Mouse (Mus musculus) cerebellum, adult 18-20 months (tissue): ENCODE results near the gene Bsdc1.
A peak's percentile ranks its signal among the peaks of the same experiment; 100 is the strongest.
"Not testable (repeated sequence)": the region's sequence is repeated elsewhere in the genome, so short reads cannot be mapped to it uniquely, and the experiment has no call there.

ENCODE experiments used
- DNase-seq, 2 experiments: peaks; one replicate each; pipeline ENCODE4 v3.0.0; 2021

Bsdc1 gene

DNA sequence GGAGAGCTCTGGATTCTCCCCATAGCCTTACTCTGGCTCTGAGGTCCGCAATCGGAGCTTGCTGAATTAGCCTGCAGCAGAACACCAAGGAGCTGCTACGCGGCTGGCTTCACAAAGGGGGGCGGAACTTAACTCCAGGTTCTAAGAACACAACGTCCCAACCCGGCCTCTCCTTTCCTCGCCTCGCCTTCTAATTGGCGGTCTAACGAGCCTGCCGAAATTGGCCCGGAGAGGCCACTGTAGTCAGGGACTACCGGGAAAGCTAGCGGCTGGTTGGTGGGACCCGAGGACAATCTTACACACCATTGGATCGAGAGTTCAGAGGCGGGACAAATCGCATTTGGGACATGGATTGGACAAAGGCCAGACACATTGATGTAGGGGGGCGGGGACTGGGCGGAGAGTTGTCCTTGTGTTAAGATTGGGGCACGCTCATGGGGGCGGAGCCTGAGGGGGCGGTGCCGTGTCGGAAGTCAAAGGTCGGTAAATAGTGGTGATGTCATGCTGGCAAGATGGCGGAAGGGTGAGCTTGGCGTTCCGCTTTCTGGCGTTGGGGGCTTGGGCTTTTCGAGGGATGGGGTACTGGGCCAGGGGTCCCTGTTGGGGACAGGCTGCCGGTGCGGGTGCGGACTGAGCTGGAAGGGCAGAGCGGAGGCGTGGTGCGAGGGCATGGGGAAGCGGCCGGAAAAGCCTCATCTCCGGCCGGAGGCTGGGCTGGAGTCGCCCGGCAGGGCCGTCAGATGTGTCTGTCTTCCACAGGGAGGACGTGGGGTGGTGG, at the start of gene Bsdc1:
Gene Bsdc1 (plus strand): TSS at position 399 of the 778 bp plus-strand sequence.
- DNase-seq: peak; percentile 100

- no peak for DNase-seq
Measured at GRCm38 (mm10) chr4:129415892-129416291, 45.5 kb upstream of the Bsdc1 start.

DNA sequence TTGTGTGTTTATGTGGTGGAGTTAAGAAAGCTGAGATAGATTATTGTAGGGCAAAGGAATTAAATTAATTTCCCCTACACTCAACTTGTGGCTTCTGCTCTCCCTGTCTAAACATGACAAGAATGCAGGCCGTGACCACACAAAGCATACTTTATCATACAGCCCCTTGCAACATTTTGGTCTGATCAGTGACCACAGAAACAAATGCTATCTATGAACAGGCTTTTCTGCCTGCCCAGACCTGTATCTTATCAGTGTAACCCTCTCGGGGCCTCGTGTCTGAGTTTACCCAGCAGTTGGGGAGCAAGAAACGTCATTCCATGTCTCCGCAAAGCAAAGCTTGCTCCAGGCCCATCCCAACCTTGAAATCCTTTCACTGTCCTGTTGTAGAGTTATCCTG, 44.9 kb upstream of the Bsdc1 start:
- DNase-seq: no peak

DNA sequence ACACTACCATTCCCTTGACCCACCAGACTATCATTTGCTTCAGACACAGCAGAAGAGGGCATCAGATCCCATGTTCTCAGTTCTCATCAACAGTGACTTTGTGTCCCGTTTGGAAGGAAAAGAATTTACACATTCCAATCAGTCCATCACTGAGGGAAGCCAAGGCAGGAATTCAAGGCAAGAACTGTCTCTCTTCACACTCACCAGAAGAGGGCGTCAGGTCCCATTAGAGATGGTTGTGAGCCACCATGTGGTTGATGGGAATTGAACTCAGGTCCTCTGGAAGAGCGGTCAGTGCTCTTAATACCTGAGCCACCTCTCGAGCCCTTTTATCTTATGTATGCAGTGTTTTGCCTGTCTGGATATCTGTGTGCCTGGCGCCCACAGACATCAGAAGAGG, 43.1 kb upstream of the Bsdc1 start:
- DNase-seq: no peak

- peak; percentile 75 to 88 for DNase-seq
Measured at GRCm38 (mm10) chr4:129440340-129441063, 20.9 kb upstream of the Bsdc1 start, which contains the start of gene Zbtb8b. Zbtb8b (minus strand) TSS chr4:129440853.

DNA sequence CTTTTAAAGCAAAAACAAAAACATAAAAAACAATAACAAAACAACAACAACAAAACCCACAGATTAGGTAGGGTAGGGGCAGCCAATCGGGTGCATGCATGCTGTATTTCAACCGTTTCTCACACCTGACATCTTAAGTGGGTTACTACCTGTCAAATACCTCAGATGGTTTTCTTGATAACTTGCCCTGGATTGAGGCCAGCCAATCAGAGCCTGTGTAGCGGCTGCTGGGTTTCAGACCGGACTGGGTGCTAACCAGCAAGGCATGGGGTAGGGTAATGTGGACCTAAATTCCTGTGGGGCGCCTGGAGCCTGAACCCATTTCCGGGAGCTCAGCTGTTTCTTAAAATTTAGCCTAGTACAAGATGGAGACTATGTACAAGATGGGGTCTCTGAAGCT, 20.2 kb upstream of the Bsdc1 start:
- DNase-seq: no peak

DNA sequence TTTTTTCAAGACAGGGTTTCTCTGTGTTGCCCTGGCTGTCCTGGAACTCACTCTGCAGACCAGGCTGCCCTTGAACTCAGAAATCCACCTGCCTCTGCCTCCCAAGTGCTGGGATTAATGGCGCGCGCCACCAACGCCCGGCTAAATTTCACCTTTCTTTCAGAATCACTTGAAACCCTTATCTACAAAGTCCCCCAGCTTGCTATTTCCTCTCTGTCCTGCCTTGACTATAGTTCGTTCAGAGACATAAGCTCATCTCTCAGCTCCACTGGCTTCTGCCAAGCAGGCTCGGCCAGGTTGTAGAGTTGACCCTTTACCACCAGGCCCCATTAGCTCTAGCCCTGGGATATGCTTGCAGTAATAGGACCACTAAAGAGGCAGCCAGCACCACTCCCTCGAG, 14.0 kb upstream of the Bsdc1 start:
- no peak for DNase-seq

GRCm38 (mm10) chr4:129447778-129448563, 13.4 kb upstream of the Bsdc1 start:
- no peak for DNase-seq

- DNase-seq: no peak
Measured at GRCm38 (mm10) chr4:129448713-129449112, 12.7 kb upstream of the Bsdc1 start.

- DNase-seq: no peak
Measured at GRCm38 (mm10) chr4:129450851-129451250, 10.5 kb upstream of the Bsdc1 start.

DNA sequence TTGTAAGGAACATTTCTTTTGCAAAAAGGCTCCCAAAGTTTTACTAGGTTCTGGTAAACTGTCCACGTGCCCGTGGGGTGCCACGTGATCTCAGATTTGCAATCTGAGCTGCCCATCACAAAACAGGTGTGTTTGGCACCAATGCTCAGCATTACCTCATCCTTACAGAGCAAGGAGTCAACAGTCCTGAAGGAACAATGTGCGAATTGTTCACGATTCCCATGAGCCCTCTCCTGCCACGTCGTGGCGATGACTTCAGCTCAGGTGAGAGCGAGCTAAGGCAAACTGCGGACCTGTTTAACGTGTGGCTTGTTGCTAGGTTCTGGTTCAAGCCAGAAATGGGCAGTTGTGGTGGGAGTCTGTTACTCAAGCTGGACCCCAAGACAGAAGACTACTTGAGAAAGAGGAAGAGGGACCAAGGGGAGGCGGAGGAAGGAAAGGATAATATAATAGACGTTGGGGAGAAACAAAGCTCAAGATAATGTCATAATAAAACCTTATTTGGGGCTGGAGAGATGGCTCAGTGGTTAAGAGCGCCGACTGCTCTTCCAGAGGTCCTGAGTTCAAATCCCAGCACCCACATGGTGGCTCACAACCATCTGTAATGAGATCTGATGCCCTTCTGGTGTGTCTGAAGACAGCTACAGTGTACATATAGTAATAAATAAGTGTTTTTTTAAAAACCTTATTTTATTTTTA, 9.8 kb upstream of the Bsdc1 start:
- no peak for DNase-seq

DNA sequence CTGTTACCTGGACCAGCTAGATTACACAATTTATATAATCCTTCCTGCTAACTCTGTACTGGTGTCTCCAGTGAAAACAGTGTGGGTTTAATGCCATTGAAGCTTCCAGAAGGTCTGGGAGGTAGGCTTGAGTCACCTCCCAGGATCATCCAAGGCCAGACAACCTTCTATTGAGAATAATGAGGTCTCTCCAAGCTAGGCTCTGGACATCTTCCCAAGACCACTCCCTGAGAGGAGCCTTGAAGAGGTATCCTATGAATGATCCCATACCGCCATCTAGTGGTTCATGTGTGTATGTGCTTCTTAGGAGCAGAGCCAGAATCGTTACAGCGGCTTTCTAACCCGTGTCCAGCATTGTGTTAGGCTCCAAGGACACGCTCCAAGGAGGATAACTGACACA, 6.1 kb upstream of the Bsdc1 start:
- peak; percentile 69 to 77 for DNase-seq

GRCm38 (mm10) chr4:129456126-129456525, 5.3 kb upstream of the Bsdc1 start:
- no peak for DNase-seq

DNA sequence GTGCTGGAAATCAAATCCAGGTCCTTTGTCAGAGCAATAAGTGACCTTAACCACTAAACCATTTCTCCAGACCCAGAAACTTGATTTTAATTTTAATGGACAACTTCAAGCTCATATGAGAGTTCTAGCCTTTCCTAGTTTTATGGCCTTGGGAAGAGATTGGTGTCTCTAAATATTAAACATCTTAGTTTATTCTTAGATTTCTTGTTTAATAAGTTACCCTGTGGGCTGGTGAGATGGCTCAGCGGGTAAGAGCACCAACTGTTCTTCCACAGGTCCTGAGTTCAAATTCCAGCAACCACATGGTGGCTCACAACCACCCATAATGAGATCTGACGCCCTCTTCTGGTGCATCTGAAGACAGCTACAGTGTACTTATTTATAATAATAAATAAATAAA, 4.1 kb upstream of the Bsdc1 start:
- not testable (repeated sequence) for DNase-seq

DNA sequence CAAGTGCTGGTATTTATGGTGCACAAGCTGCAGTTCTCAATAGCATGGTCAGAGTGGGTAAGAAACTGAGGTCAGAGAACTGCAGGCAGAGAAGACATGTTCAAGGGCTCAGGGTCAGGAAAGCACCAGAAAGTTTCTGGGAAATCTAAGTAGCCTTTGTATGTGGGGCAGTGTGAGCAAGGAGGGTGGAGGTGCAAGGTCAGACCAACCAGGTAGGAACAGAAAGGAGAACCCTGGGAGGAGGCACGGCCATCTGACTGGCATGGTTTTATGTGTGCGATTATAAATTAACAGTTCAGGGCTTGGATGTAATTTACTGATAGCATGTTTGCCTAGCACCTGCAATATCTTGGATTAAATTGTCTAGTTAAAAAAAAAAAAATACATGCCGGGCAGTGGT, 1.7 kb upstream of the Bsdc1 start:
- no peak for DNase-seq

DNA sequence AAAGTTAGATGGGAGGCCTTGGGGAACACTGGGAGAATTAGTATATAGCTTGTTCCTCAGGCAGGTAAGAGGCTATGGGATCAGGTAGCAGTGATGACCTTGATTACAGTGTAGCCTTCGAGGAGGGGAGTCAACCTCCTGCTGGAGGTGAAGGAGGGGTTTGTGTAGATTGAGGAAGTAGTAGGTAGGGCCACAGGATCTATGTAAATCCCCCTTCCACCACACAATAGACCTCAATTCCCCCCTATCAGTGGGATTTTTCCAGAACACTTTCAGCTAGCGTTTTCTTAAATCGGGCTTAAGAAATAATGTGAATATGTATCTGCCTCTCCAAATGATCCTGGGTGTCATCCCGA, 576 bp upstream of the Bsdc1 start:
- no peak for DNase-seq

DNA sequence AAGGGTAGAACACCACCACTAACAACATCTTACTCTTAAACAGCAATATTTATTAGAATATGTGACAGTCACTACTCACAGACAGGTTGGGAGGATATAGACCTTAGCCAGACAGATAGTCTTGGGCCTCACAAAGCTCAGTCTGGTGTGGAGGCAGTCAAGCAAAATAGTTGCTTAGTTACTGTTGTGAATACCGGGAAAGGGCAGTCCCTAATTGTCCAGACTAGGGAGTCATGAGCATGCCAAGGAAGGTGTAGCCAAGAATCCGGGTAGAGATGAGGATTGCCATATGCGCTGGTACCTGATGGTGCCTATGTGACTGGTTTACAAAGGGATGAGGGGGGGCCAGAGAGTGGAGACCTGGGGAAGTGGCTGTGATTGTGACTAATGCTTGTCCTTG, 737 bp downstream of the Bsdc1 start:
- peak in 1 of 2 experiments; percentile 34 for DNase-seq

DNA sequence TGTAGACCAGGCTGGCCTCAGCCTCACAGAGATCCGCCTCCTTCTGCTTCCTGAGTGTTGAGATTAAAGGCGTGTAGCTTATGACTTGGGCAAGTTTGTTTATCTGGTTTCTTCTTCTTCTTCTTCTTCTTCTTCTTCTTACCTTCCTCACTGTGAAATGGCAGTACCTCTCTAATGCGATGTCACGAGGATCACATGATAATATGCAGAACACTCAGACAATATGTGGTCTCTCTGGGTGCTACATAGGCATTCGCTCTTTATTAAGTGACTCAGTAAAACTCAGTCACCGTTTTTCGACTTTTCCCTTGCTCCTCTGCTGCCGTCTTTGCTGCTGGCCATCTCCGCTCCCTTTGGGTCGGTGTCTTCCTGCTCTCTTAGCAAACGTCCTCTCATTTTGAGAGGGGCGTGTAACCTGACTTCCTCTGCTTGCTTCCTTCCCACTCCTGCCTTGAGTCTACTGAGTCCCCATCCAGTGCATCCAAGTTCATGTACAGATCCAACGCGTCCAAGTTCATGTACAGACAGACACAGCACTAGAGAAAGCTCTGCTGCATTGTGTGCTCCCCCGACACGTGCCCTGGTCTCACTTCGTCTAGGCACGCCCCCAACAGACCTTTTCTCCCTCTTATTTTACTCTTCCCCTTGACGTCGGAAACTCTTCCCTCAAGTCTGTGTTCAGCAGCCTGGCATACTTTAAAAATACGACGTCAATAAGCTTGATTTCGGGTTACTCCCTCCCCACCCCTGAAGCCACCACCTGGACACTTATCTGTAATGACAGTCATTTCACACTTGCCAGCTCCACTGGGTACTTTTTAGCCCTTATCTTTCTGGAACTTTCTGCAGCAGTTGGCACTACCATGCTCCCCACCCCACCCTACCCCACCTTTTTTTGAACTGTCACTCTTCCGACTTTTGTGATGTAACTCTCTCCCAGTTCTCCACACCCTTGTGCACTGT, 2.0 kb downstream of the Bsdc1 start:
- no peak for DNase-seq

DNA sequence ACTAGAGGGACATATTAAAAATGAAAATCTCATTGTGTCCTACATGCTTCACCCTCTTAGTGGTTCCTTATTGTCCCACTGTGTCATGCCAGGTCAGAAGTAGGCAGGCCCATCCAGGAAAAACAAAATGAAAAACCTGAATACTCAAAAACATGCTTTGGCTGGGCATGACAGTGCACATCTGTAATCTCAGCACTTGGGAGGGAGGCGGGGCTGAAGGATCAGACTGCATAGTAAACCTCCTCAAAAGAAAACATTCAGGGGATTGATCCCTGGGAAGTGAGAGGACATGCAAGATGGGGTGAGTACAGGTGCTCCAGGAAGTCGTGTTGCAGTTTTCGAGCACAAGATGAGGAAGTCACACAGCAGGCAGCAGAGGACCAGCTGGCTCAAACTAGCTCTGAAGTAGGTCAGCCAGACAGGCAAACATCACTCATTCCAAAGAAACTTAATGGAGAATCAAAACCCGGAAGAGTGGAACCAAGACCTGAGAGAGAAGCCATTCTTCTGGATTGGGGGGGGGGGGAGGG, 3.0 kb downstream of the Bsdc1 start:
- no peak for DNase-seq

GRCm38 (mm10) chr4:129476047-129476446, 14.7 kb downstream of the Bsdc1 start:
- DNase-seq: no peak

DNA sequence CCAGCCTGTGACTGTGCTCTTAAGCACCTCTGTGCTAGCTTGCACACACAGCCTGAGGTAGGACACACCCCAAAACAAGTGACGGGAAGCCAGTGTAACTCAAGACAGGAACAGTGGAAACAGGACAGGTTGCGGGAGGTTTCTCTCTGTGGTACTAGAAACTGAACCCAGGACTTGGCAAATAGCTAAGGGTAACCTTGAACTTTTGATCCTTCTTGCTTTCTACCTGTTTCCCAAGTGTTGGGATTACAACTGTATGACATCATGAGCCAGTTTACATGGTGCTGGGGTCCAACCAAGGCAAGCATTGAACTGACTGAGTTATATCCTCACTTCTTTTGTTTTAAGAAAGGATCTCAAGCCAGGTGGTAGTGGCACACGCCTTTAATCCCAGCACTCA, 18.5 kb downstream of the Bsdc1 start:
- DNase-seq: no peak

- no peak for DNase-seq
Measured at GRCm38 (mm10) chr4:129481090-129481489, 19.7 kb downstream of the Bsdc1 start.
